In the genomic region with DNA sequence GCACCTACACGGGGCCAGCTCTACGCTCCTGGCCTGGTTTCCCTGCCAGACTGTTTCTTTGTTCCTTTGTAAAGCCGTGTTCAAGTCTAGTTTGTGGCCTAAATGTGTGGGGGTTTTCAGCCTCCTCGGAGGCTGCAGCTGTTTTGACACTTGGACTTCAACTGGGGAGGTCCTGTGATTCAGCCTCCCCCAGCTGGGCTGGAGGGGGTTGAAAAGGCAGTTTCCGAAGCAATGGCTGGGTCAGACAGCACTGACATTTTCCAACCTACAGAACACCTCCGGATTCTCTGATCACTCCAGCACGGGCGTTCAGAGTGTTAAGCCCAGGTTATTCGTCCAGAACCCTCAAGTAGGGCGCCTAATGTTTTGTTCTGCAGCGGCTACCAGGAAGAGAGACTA, we compare ENCODE assay signal across 8 mouse cellular contexts. TPM values are rescaled to one million over a fixed set of nuclear protein-coding genes. Genes with fewer than 3 reads are reported as not detected.
DNase-seq lines count a peak whose midpoint lies in the region; ATAC-seq and TF ChIP-seq lines count a peak whose summit lies in the region.

No protein-coding gene starts in this region.

- peaks cover 0 to 5% of the 10 kb centered on the region in 2 experiments for H3K36me3 ChIP-seq in CH12.LX (replicated peaks in 1 of 2; ENCODE audit: control insufficient read depth in 1 of 2, insufficient read depth in 1 of 2, low read length in 1 of 2)
- no peaks in the 10 kb centered on the region for H3K36me3 ChIP-seq in embryonic facial prominence, embryonic 15.5 days
- no peaks in the 10 kb centered on the region for H3K36me3 ChIP-seq in neural tube, embryonic 15.5 days

- peak overlapping the region; percentile 99 for H3K4me2 ChIP-seq in CH12.LX (ENCODE audit: insufficient read depth, low read depth, poor library complexity, severe bottlenecking)
- peak overlapping the region; percentile 79 for H3K4me2 ChIP-seq in embryonic facial prominence, embryonic 15.5 days (replicated peaks)
- H3K4me2 ChIP-seq in neural tube, embryonic 15.5 days = peak overlapping the region; percentile 66

- intact Hi-C loops in gastrocnemius, adult 2 months (cut with DNase I) = loop anchor here (5.0 to 10.0 kb wide), 3 partner anchors 85 to 618 kb away; a partner anchor contains a TSS

- in situ Hi-C loops in CH12.LX (cut with MboI; ENCODE audit: low pct_ligation_motif_present, low pct_unique_long_range_greater_than_20kb, low sequenced_read_pairs) = no loop called here

- peaks cover 0 to 14% of the 10 kb centered on the region in 2 experiments; a peak in 2 of 4 replicates for H3K4me1 ChIP-seq in CH12.LX (ENCODE audit: control insufficient read depth in 1 of 2, insufficient read depth in 2 of 2)
- 0 out of 2 replicates have a peak, but pooled peaks cover 7% of the 10 kb centered on the region for H3K4me1 ChIP-seq in embryonic facial prominence, embryonic 15.5 days
- H3K4me1 ChIP-seq in neural tube, embryonic 15.5 days = peaks cover 18% of the 10 kb centered on the region

- no peak for TF ChIP-seq POLR2A in CH12.LX (IDR thresholded peaks at IDR 0.05; ENCODE audit: low read depth, low read length)

- peak overlapping the region; percentile 97 for H3K27ac ChIP-seq in gastrocnemius, adult 2 months
- peak overlapping the region; percentile 76 for H3K27ac ChIP-seq in CH12.LX (ENCODE audit: insufficient read depth, low read depth)
- H3K27ac ChIP-seq in embryonic facial prominence, embryonic 15.5 days (replicated peaks) = peak overlapping the region; percentile 90
- H3K27ac ChIP-seq in neural tube, embryonic 15.5 days (replicated peaks) = peak overlapping the region; percentile 98

- dilution Hi-C loops in CH12.LX (cut with MboI; ENCODE audit: extremely low pct_ligation_motif_present, extremely low pct_unique_long_range_greater_than_20kb, low sequenced_read_pairs) = no loop called here

- DNase-seq in gastrocnemius, adult 2 months = no peak
- no peak for DNase-seq in gastrocnemius, adult 18-20 months (ENCODE audit: low spot score)
- peak; percentile 39 for DNase-seq in CH12.LX (ENCODE audit: extremely low read depth)
- DNase-seq in kidney, postnatal 36 days = peak; percentile 37 to 52
- DNase-seq in gastrocnemius, postnatal 25 days = no peak
- no peak for DNase-seq in layer of hippocampus, adult 9-10 months (ENCODE audit: low spot score)

- H3K79me2 ChIP-seq in CH12.LX (replicated peaks; ENCODE audit: control insufficient read depth, extremely low read depth, insufficient read depth, poor library complexity, severe bottlenecking) = peaks cover 6% of the 10 kb centered on the region

- TF ChIP-seq EP300 in CH12.LX (IDR thresholded peaks at IDR 0.05; ENCODE audit: low read length) = no peak

- TF ChIP-seq RAD21 in CH12.LX (IDR thresholded peaks at IDR 0.05; ENCODE audit: low read depth, low read length) = no peak

- peak overlapping the region; percentile 94 for H3K4me3 ChIP-seq in gastrocnemius, adult 2 months
- H3K4me3 ChIP-seq in CH12.LX (replicated peaks in 1 of 3; ENCODE audit: low read depth in 2 of 3, low read length in 2 of 3, poor library complexity in 1 of 3) = peak overlapping the region; percentile 80 to 84 (median 82)
- H3K4me3 ChIP-seq in embryonic facial prominence, embryonic 15.5 days (replicated peaks) = peak overlapping the region; percentile 63
- H3K4me3 ChIP-seq in neural tube, embryonic 15.5 days (replicated peaks) = peak overlapping the region; percentile 89

- under 1% methylated on average over 11 of the region's 11 CpGs for whole genome bisulfite sequencing in embryonic facial prominence, embryonic 15.5 days
- under 1% methylated on average over 11 of the region's 11 CpGs for WGBS in neural tube, embryonic 15.5 days

- peaks cover 9% of the 10 kb centered on the region for H3K27me3 ChIP-seq in CH12.LX (replicated peaks)
- H3K27me3 ChIP-seq in embryonic facial prominence, embryonic 15.5 days = no peaks in the 10 kb centered on the region
- H3K27me3 ChIP-seq in neural tube, embryonic 15.5 days (replicated peaks) = no peaks in the 10 kb centered on the region; the same call in none of the 2 replicates

- no peak for TF ChIP-seq CTCF in gastrocnemius, adult 2 months (IDR thresholded peaks at IDR 0.05)
- no peak for TF ChIP-seq CTCF in CH12.LX (conservative IDR thresholded peaks at IDR 0.05 in 1 of 2, IDR thresholded peaks at IDR 0.05 in 1 of 2; ENCODE audit: low read depth in 2 of 2, low read length in 2 of 2)

- ATAC-seq in embryonic facial prominence, embryonic 15.5 days (ENCODE audit: insufficient number of reproducible peaks, low FRiP score, low TSS enrichment, low read depth) = no peak
- ATAC-seq in neural tube, embryonic 15.5 days (ENCODE audit: low FRiP score) = peak; percentile 3

- peak overlapping the region; percentile 77 for H3K9ac ChIP-seq in CH12.LX (ENCODE audit: insufficient read depth, low read depth)
- peak overlapping the region; percentile 92 for H3K9ac ChIP-seq in embryonic facial prominence, embryonic 15.5 days
- peak overlapping the region; percentile 99 for H3K9ac ChIP-seq in neural tube, embryonic 15.5 days (replicated peaks)

- no peaks in the 10 kb centered on the region for H3K9me3 ChIP-seq in CH12.LX (replicated peaks; ENCODE audit: low read length)
- H3K9me3 ChIP-seq in embryonic facial prominence, embryonic 15.5 days (replicated peaks) = no peaks in the 10 kb centered on the region
- no peaks in the 10 kb centered on the region for H3K9me3 ChIP-seq in neural tube, embryonic 15.5 days (replicated peaks)

TF ChIP-seq in CH12.LX, 34 proteins besides CTCF, POLR2A, EP300 and RAD21 (continues in another document):
- TF ChIP-seq NRF1 (IDR thresholded peaks at IDR 0.05; ENCODE audit: low read depth, low read length) (no peak), ELF1 (IDR thresholded peaks at IDR 0.05; ENCODE audit: low read depth, low read length) (no peak), IRF4 (IDR thresholded peaks at IDR 0.05; ENCODE audit: low read depth, low read length) (0 out of 2 replicates have a peak, but pooled peaks have one; percentile 7), CHD1 (IDR thresholded peaks at IDR 0.05; ENCODE audit: low read depth, low read length) (0 out of 2 replicates have a peak, but pooled peaks have one; percentile 73), MXI1 (IDR thresholded peaks at IDR 0.05; ENCODE audit: low read depth, low read length) (peak; percentile 27; the same call in 1 of the 2 replicates), PAX5 (IDR thresholded peaks at IDR 0.05; ENCODE audit: low read length) (no peak), MEF2A (IDR thresholded peaks at IDR 0.05; ENCODE audit: borderline replicate concordance, low read depth, low read length) (no peak), ETS1 (conservative IDR thresholded peaks at IDR 0.05; ENCODE audit: low read depth, low read length) (peak; percentile 24; the same call in 1 of the 2 replicates), BHLHE40 (IDR thresholded peaks at IDR 0.05; ENCODE audit: low read depth, low read length) (no peak), HCFC1 (IDR thresholded peaks at IDR 0.05; ENCODE audit: low read depth, low read length) (no peak), MAFK (IDR thresholded peaks at IDR 0.05; ENCODE audit: insufficient replicate concordance, low read length) (no peak), ZMIZ1 (IDR thresholded peaks at IDR 0.05; ENCODE audit: low read depth, low read length) (no peak), MAZ (IDR thresholded peaks at IDR 0.05; ENCODE audit: low read depth, low read length) (no peak), RCOR1 (conservative IDR thresholded peaks at IDR 0.05; ENCODE audit: low read depth, low read length) (no peak), JUN (IDR thresholded peaks at IDR 0.05; ENCODE audit: insufficient read depth, low read depth, low read length) (no peak), MYC (IDR thresholded peaks at IDR 0.05; ENCODE audit: low read depth, low read length) (no peak), USF2 (conservative IDR thresholded peaks at IDR 0.05; ENCODE audit: low read depth, low read length) (no peak), ZKSCAN1 (IDR thresholded peaks at IDR 0.05; ENCODE audit: borderline replicate concordance, low read depth, low read length) (no peak), USF1 (IDR thresholded peaks at IDR 0.05; ENCODE audit: low read depth, low read length) (no peak), GABPA (IDR thresholded peaks at IDR 0.05; ENCODE audit: insufficient replicate concordance, low read depth, low read length) (no peak), SMC3 (IDR thresholded peaks at IDR 0.05; ENCODE audit: low read depth, low read length) (no peak), KAT2A (IDR thresholded peaks at IDR 0.05; ENCODE audit: insufficient replicate concordance, low read length) (no peak)

RNA-seq across cellular contexts. Expression of a gene that starts 0.6 kb away (rescaled TPM):
- total RNA-seq in gastrocnemius, adult 2 months (2021) = 100 to 1,000 TPM in 1 of 2 experiments, 10 to 100 TPM in 1; 83.3 to 100 TPM
- 10 to 100 TPM; 89.8 to 95.3 TPM for total RNA-seq in gastrocnemius, adult 18-20 months (2021)
- total RNA-seq in CH12.LX (2012; rRNA removed) (114 and 116 TPM in 2 replicates), CH12.LX (2014; rRNA removed) (183 and 204 TPM in 2 replicates)
- polyA plus RNA-seq in CH12.LX (2012; ENCODE audit: insufficient read length, low read depth) = 149 and 159 TPM in 2 replicates
- 213 and 215 TPM in 2 replicates for polyA plus RNA-seq in embryonic facial prominence, embryonic 15.5 days (2015; fragmentation: Nextera tagmentation; extraction: Ambion mirVana)
- polyA plus RNA-seq in neural tube, embryonic 15.5 days (2015; fragmentation: Nextera tagmentation; extraction: Ambion mirVana) = 192 and 193 TPM in 2 replicates
- total RNA-seq in gastrocnemius, postnatal 25 days (2021) = 10 to 100 TPM; 89.2 to 91.5 TPM

RNA-seq across cellular contexts. Expression of a gene that starts 4.1 kb away (rescaled TPM):
- 10 to 100 TPM; 48.2 to 53.5 TPM for total RNA-seq in gastrocnemius, adult 2 months (2021)
- total RNA-seq in gastrocnemius, adult 18-20 months (2021) = 10 to 100 TPM; 67.2 to 67.6 TPM
- total RNA-seq in CH12.LX (2012; rRNA removed) (38.6 and 50.0 TPM in 2 replicates), CH12.LX (2014; rRNA removed) (87.0 and 95.4 TPM in 2 replicates)
- polyA plus RNA-seq in CH12.LX (2012; ENCODE audit: insufficient read length, low read depth) = 44.8 and 51.0 TPM in 2 replicates
- 21.9 and 22.7 TPM in 2 replicates for polyA plus RNA-seq in embryonic facial prominence, embryonic 15.5 days (2015; fragmentation: Nextera tagmentation; extraction: Ambion mirVana)
- polyA plus RNA-seq in neural tube, embryonic 15.5 days (2015; fragmentation: Nextera tagmentation; extraction: Ambion mirVana) = 18.1 and 19.8 TPM in 2 replicates
- total RNA-seq in gastrocnemius, postnatal 25 days (2021) = 10 to 100 TPM; 29.9 to 42.7 TPM

RNA-seq across cellular contexts. Expression of a gene that starts 21.1 kb away (rescaled TPM):
- total RNA-seq in gastrocnemius, adult 2 months (2021) = 1 to 10 TPM; 1.2 to 1.5 TPM
- total RNA-seq in gastrocnemius, adult 18-20 months (2021) = 1 to 10 TPM; 1.0 to 1.4 TPM
- total RNA-seq in CH12.LX (2012; rRNA removed) (0.34 and 0.63 TPM in 2 replicates), CH12.LX (2014; rRNA removed) (0.45 TPM in 1 of 2 replicates, not detected in the other)
- polyA plus RNA-seq in CH12.LX (2012; ENCODE audit: insufficient read length, low read depth) = not detected in 2 replicates
- 0.14 TPM in 1 of 2 replicates, not detected in the other for polyA plus RNA-seq in embryonic facial prominence, embryonic 15.5 days (2015; fragmentation: Nextera tagmentation; extraction: Ambion mirVana)
- 0.06 TPM in 1 of 2 replicates, not detected in the other for polyA plus RNA-seq in neural tube, embryonic 15.5 days (2015; fragmentation: Nextera tagmentation; extraction: Ambion mirVana)
- total RNA-seq in gastrocnemius, postnatal 25 days (2021) = under 1 TPM in 1 of 2 experiments, not detected in 1; 0.36 TPM

Comparison
In these comparisons a context has a peak if more than half of its experiments do, and no peak if none do; other contexts are left out.
1. DNase-seq: peak in CH12.LX (single experiment) and kidney, postnatal 36 days (2 of 2); none in gastrocnemius, adult 2 months (single experiment), gastrocnemius, adult 18-20 months (single experiment), gastrocnemius, postnatal 25 days (single experiment) and layer of hippocampus, adult 9-10 months (single experiment).
2. Peak in every context shown above with its lines, with median percentiles within 50 percentile points of each other: H3K27ac ChIP-seq, H3K4me3 ChIP-seq, H3K4me2 ChIP-seq and H3K9ac ChIP-seq.